Mouse (Mus musculus) spleen, adult 2 months (tissue): Measurements from ENCODE around the gene Spata32. TPM values are rescaled to one million over a fixed set of nuclear protein-coding genes. Genes with fewer than 3 reads are reported as not detected.

Source experiments
- DNase-seq, 2 experiments: peaks; one replicate each; pipeline versions ENCODE4 v3.0.0 to v3.0.0-alpha.2; 2012 to 2021; ENCODE audit warnings: low spot score in 2 of 2, low read depth in 1 of 2
- H3K27ac ChIP-seq: fragments of 200-500 bp; 2 replicates; pipeline ENCODE4 v1.5.1; 2012; ENCODE audit warnings: low read length, inconsistent platforms; ENCODE audit not compliant: insufficient read depth
- H3K27me3 ChIP-seq: fragments of 200-500 bp; 2 replicates; pipeline ENCODE4 v1.6.1; 2012; ENCODE audit warnings: mild to moderate bottlenecking, moderate library complexity, low read length, inconsistent platforms; ENCODE audit not compliant: control insufficient read depth, insufficient read depth
- H3K36me3 ChIP-seq: fragments of 200-500 bp; 2 replicates; pipeline ENCODE4 v1.6.1; 2012; ENCODE audit warnings: mild to moderate bottlenecking, low read length, inconsistent platforms; ENCODE audit not compliant: control insufficient read depth, insufficient read depth
- H3K4me1 ChIP-seq: fragments of 200-500 bp; 2 replicates; pipeline ENCODE4 v1.6.1; 2011; ENCODE audit warnings: inconsistent platforms; ENCODE audit not compliant: control insufficient read depth, insufficient read depth, insufficient read length
- H3K4me3 ChIP-seq: fragments of 200-500 bp; 2 replicates; pipeline ENCODE4 v1.5.1; 2011; ENCODE audit warnings: mild to moderate bottlenecking, inconsistent platforms; ENCODE audit not compliant: insufficient read depth, insufficient read length; ENCODE audit errors: extremely low read depth
- CTCF ChIP-seq: fragments of 200-500 bp; IDR thresholded peaks from 2 replicates; pipeline ENCODE4 v1.5.1; 2011; ENCODE audit warnings: mild to moderate bottlenecking, inconsistent platforms; ENCODE audit not compliant: insufficient read depth, insufficient read length, insufficient replicate concordance; ENCODE audit errors: extremely low read depth
- POLR2A ChIP-seq: fragments of 200-500 bp; IDR thresholded peaks from 2 replicates; pipeline ENCODE4 v1.6.1; 2011; ENCODE audit warnings: low read depth, low read length, inconsistent platforms
- WGBS: fragments of 180-500 bp; shearing (Covaris S2); methylation state at CpG from one replicate; pipeline ENCODE4 v1.1.7; 2018; 5-methylcytosine and 5-hydroxymethylcytosine counted together
- polyA plus RNA-seq: library from polyadenylated mRNA; depleted of rRNA; stranded (reverse); fragments of >200 nt; gene quantifications from 2 replicates; pipeline ENCODE4 v1.2.3, GENCODE M21; 2012

Spata32 gene
- polyA plus RNA-seq, 1 experiment = not detected

- WGBS = 10% methylated on average over 6 of the region's 6 CpGs
- TF ChIP-seq POLR2A (no peak), CTCF (no peak)
- peak overlapping the region; percentile 99 for H3K27ac ChIP-seq
These were observed 45.7 kb downstream of the Spata32 start for GRCm38 (mm10) chr11:103172392-103173040.

GRCm38 (mm10) chr11:103171703-103172391 lies 46.4 kb downstream of the Spata32 start:
- Histone ChIP-seq H3K4me1 (peaks cover 19% of the 10 kb centered on the region; the same call in 1 of the 2 replicates), H3K4me3 (peak overlapping the region; percentile 97), H3K36me3 (0 out of 2 replicates have a peak, but pooled peaks cover 1% of the 10 kb centered on the region), H3K27ac (peak overlapping the region; percentile 99), H3K27me3 (no peaks in the 10 kb centered on the region)
- peak in 1 of 2 experiments; percentile 42 for DNase-seq
- 10% methylated on average over 9 of the region's 9 CpGs for WGBS
- TF ChIP-seq CTCF (no peak), POLR2A (peak; percentile 26)

More at GRCm38 (mm10) chr11:103172392-103173040, 45.7 kb downstream of the Spata32 start:
- peaks cover 25% of the 10 kb centered on the region; the same call in 1 of the 2 replicates for H3K4me1 ChIP-seq
- no peaks in the 10 kb centered on the region for H3K27me3 ChIP-seq
- peak overlapping the region; percentile 97 for H3K4me3 ChIP-seq
- DNase-seq = no peak
- H3K36me3 ChIP-seq = 0 out of 2 replicates have a peak, but pooled peaks cover 3% of the 10 kb centered on the region

- H3K4me1 ChIP-seq = peaks cover 14% of the 10 kb centered on the region; the same call in 1 of the 2 replicates
- H3K4me3 ChIP-seq = peak overlapping the region; percentile 97
- 1% methylated on average over 23 of the region's 23 CpGs for WGBS
- no peak for DNase-seq
- H3K36me3 ChIP-seq = 0 out of 2 replicates have a peak, but pooled peaks cover 1% of the 10 kb centered on the region
- peak overlapping the region; percentile 99 for H3K27ac ChIP-seq
- TF ChIP-seq POLR2A = no peak
- TF ChIP-seq CTCF = no peak
- no peaks in the 10 kb centered on the region for H3K27me3 ChIP-seq
These were observed 47.0 kb downstream of the Spata32 start for GRCm38 (mm10) chr11:103171286-103171620.

GRCm38 (mm10) chr11:103170494-103171285 lies 47.5 kb downstream of the Spata32 start, which contains the start of gene Fmnl1:
Gene Fmnl1, plus strand, starts transcription at chr11:103171107.
- no peaks in the 10 kb centered on the region for H3K27me3 ChIP-seq
- peaks cover 13% of the 10 kb centered on the region; the same call in 1 of the 2 replicates for H3K4me1 ChIP-seq
- peak within 1 kb of the TSS; percentile 97 for H3K4me3 ChIP-seq
- DNase-seq = peak in 1 of 2 experiments; percentile 83
- 2% methylated on average over 57 of the region's 84 CpGs for WGBS
- TF ChIP-seq POLR2A (peak; percentile 80), CTCF (no peak)
- 0 out of 2 replicates have a peak, but pooled peaks cover 1% of the 10 kb centered on the region for H3K36me3 ChIP-seq
- H3K27ac ChIP-seq = peak within 1 kb of the TSS; percentile 99

- H3K4me3 ChIP-seq = peak overlapping the region; percentile 97; the same call in 1 of the 2 replicates
- WGBS = 35% methylated on average over 3 of the region's 3 CpGs
- H3K4me1 ChIP-seq = peaks cover 11% of the 10 kb centered on the region; the same call in 1 of the 2 replicates
- peak overlapping the region; percentile 75 for H3K27ac ChIP-seq
- 0 out of 2 replicates have a peak, but pooled peaks cover 1% of the 10 kb centered on the region for H3K36me3 ChIP-seq
- DNase-seq = no peak
- H3K27me3 ChIP-seq = no peaks in the 10 kb centered on the region
- TF ChIP-seq POLR2A = no peak
- no peak for TF ChIP-seq CTCF
These were observed 48.1 kb downstream of the Spata32 start for GRCm38 (mm10) chr11:103170111-103170493.

GRCm38 (mm10) chr11:103169664-103170063 lies 48.6 kb downstream of the Spata32 start:
- WGBS = 81% methylated on average over 5 of the region's 5 CpGs

More at GRCm38 (mm10) chr11:103169664-103170063, 48.6 kb downstream of the Spata32 start:
- DNase-seq = no peak
- no peak overlapping the region for H3K27ac ChIP-seq
- no peak overlapping the region for H3K4me3 ChIP-seq
- no peak for TF ChIP-seq CTCF
- TF ChIP-seq POLR2A = no peak
- H3K36me3 ChIP-seq = 0 out of 2 replicates have a peak, but pooled peaks cover 1% of the 10 kb centered on the region
- H3K27me3 ChIP-seq = no peaks in the 10 kb centered on the region
- H3K4me1 ChIP-seq = peaks cover 11% of the 10 kb centered on the region; the same call in 1 of the 2 replicates
